Mouse (Mus musculus) heart, adult 2 months (tissue): ENCODE measurements around the gene Cdh4.

Source experiments
- CTCF ChIP-seq: fragments of 200-600 bp; IDR thresholded peaks from 2 replicates; pipeline ENCODE4 v1.8.1; 2022; ENCODE audit warnings: antibody characterized with exemption, mild to moderate bottlenecking, moderate library complexity
- EP300 ChIP-seq: fragments of 200-500 bp; IDR thresholded peaks from 2 replicates; pipeline ENCODE4 v1.6.1; 2011; ENCODE audit warnings: low read depth, low read length, control low read depth; ENCODE audit not compliant: insufficient read depth

DNA sequence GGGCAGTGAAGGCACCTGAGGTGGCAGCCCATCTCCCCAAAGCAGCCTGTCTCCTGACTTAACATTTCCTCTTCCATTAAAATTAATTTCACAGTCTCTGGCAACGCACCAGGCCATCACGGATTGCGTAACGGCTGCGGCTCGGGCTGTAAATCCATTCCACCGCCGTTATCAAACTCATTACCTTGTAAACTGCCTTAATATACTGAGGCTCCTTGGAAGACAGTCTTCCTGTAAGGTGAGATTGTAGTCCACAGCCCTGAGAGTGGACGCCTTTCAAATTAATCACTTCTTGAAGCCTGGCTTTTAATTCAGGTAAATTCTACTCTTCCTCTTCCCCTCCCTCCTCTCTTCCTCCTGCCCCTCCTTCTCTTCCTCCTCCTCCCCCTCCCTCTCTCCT is 74.3 kb downstream of the Cdh4 start:
- TF ChIP-seq CTCF, result no peak
- TF ChIP-seq EP300, result no peak
